ENCODE assay signal across 24 mouse cellular contexts in the genomic region with DNA sequence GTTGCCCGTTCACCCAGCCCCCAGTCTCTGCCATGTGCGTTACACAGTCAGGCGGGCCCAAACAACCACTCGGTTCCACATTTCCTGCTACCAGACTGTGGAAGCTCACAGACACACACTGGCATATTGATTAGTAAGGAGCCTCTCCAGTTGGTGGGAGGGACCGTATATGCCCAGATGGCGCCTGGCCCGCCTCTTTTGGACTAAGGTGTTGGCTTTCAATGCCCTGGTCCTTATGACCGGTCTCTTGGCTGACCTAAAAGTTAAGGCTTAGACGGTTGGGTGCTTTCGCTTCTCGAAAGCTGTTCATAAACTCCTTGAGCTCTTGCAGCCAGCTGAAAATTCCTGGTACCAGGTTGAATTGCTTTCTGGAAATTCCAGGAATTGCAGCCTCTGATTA. TPM values are rescaled to one million over a fixed set of nuclear protein-coding genes. Genes with fewer than 3 reads are reported as not detected.
DNase-seq lines count a peak whose midpoint lies in the region; ATAC-seq lines count a peak whose summit lies in the region.
"Had no signal": no experiment of that assay in that cellular context is flagged by ENCODE, and none has a peak within 500 bp of the region (broad histone marks: within the 10 kb centered on the region; RNA-seq: fewer than 3 reads in every experiment).

No protein-coding gene starts in this region.

- H3K4me1 ChIP-seq in kidney, embryonic 14.5 days (ENCODE audit: control insufficient read depth, insufficient read depth, low read length), result no peaks in the 10 kb centered on the region
- H3K4me1 ChIP-seq in midbrain, embryonic 14.5 days (ENCODE audit: control insufficient read depth, insufficient read depth, low read length), result no peaks in the 10 kb centered on the region
- H3K4me1 ChIP-seq in midbrain, embryonic 15.5 days, result no peaks in the 10 kb centered on the region
- H3K4me1 ChIP-seq: liver, embryonic 15.5 days had no signal

- no peak overlapping the region for H3K4me3 ChIP-seq in kidney, embryonic 14.5 days (ENCODE audit: low read length)
- no peak overlapping the region for H3K4me3 ChIP-seq in midbrain, embryonic 14.5 days (replicated peaks; ENCODE audit: low read depth, low read length)
- H3K4me3 ChIP-seq in midbrain, embryonic 15.5 days, result no peak overlapping the region
- H3K4me3 ChIP-seq: embryonic facial prominence, embryonic 10.5 days; forebrain, embryonic 12.5 days; heart, embryonic 13.5 days; limb, embryonic 12.5 days; liver, embryonic 15.5 days; megakaryocyte, embryonic 14.5 days; neural tube, embryonic 12.5 days had no signal

- 87% methylated on average over 11 of the region's 11 CpGs for WGBS in kidney, embryonic 14.5 days
- WGBS in midbrain, embryonic 14.5 days, result 92% methylated on average over 11 of the region's 11 CpGs
- 88% methylated on average over 11 of the region's 11 CpGs for WGBS in midbrain, embryonic 15.5 days

- H3K27me3 ChIP-seq in kidney, embryonic 14.5 days (ENCODE audit: control insufficient read depth, insufficient read depth, low read length), result no peaks in the 10 kb centered on the region
- H3K27me3 ChIP-seq in midbrain, embryonic 14.5 days (ENCODE audit: control insufficient read depth, insufficient read depth, low read length), result no peaks in the 10 kb centered on the region
- no peaks in the 10 kb centered on the region for H3K27me3 ChIP-seq in midbrain, embryonic 15.5 days (replicated peaks)
- H3K27me3 ChIP-seq: forebrain, embryonic 12.5 days; heart, embryonic 13.5 days; limb, embryonic 12.5 days; liver, embryonic 15.5 days; megakaryocyte, embryonic 14.5 days; neural tube, embryonic 12.5 days; Patski had no signal

- no peak overlapping the region for H3K4me2 ChIP-seq in kidney, embryonic 14.5 days (replicated peaks; ENCODE audit: low read depth, low read length)
- no peak overlapping the region for H3K4me2 ChIP-seq in midbrain, embryonic 14.5 days (ENCODE audit: low read length)
- H3K4me2 ChIP-seq in midbrain, embryonic 15.5 days, result no peak overlapping the region
- H3K4me2 ChIP-seq: forebrain, embryonic 12.5 days; heart, embryonic 13.5 days; limb, embryonic 12.5 days; liver, embryonic 15.5 days; neural tube, embryonic 12.5 days had no signal

- no peak overlapping the region for H3K9ac ChIP-seq in kidney, embryonic 14.5 days (ENCODE audit: low read depth, low read length)
- H3K9ac ChIP-seq in midbrain, embryonic 14.5 days (replicated peaks; ENCODE audit: low read length), result no peak overlapping the region
- H3K9ac ChIP-seq in midbrain, embryonic 15.5 days, result no peak overlapping the region
- H3K9ac ChIP-seq: forebrain, embryonic 12.5 days; heart, embryonic 13.5 days; limb, embryonic 12.5 days; liver, embryonic 15.5 days; neural tube, embryonic 12.5 days had no signal

- H3K36me3 ChIP-seq in kidney, embryonic 14.5 days (ENCODE audit: control insufficient read depth, insufficient read depth, low read length), result no peaks in the 10 kb centered on the region
- H3K36me3 ChIP-seq in midbrain, embryonic 14.5 days (ENCODE audit: control insufficient read depth, insufficient read depth, low read length), result no peaks in the 10 kb centered on the region
- no peaks in the 10 kb centered on the region for H3K36me3 ChIP-seq in midbrain, embryonic 15.5 days (replicated peaks)
- H3K36me3 ChIP-seq: embryonic facial prominence, embryonic 10.5 days; forebrain, embryonic 12.5 days; heart, embryonic 13.5 days; limb, embryonic 12.5 days; liver, embryonic 15.5 days; neural tube, embryonic 12.5 days had no signal

- H3K27ac ChIP-seq in kidney, embryonic 14.5 days (ENCODE audit: low read depth, low read length), result no peak overlapping the region
- no peak overlapping the region for H3K27ac ChIP-seq in midbrain, embryonic 14.5 days (replicated peaks; ENCODE audit: low read depth, low read length)
- no peak overlapping the region for H3K27ac ChIP-seq in midbrain, embryonic 15.5 days
- H3K27ac ChIP-seq: embryonic facial prominence, embryonic 10.5 days; forebrain, embryonic 12.5 days; heart, embryonic 13.5 days; limb, embryonic 12.5 days; liver, embryonic 15.5 days; neural tube, embryonic 12.5 days had no signal

- ATAC-seq in kidney, embryonic 14.5 days (ENCODE audit: low FRiP score, low TSS enrichment), result no peak
- 0 out of 2 replicates have a peak, but pooled peaks have one; percentile 14 for ATAC-seq in midbrain, embryonic 14.5 days (ENCODE audit: low FRiP score, low TSS enrichment)
- no peak for ATAC-seq in midbrain, embryonic 15.5 days (replicated peaks)
- ATAC-seq: inflammation-experienced regulatory T-cells, adult 6 months; Patski had no signal

- no peaks in the 10 kb centered on the region for H3K9me3 ChIP-seq in kidney, embryonic 14.5 days (ENCODE audit: control insufficient read depth, low read length)
- H3K9me3 ChIP-seq in midbrain, embryonic 14.5 days (ENCODE audit: control insufficient read depth, low read length), result no peaks in the 10 kb centered on the region
- no peaks in the 10 kb centered on the region for H3K9me3 ChIP-seq in midbrain, embryonic 15.5 days
- H3K9me3 ChIP-seq: embryonic facial prominence, embryonic 10.5 days; forebrain, embryonic 12.5 days; heart, embryonic 13.5 days; limb, embryonic 12.5 days; liver, embryonic 15.5 days; megakaryocyte, embryonic 14.5 days; neural tube, embryonic 12.5 days had no signal

- DNase-seq in kidney, adult 11 months, result peak; percentile 77
- no peak for DNase-seq in midbrain, embryonic 14.5 days
- peak; percentile 77 to 82 for DNase-seq in kidney, adult 8-10 months
- peak; percentile 68 to 77 for DNase-seq in kidney, postnatal 36 days
- DNase-seq in c-Kit-positive CD71-positive TER-119-positive erythroid progenitor cells, embryonic 14.5 days (ENCODE audit: low spot score), result no peak
- DNase-seq: adrenal gland, postnatal 25 days; cerebellum, adult 11-12 months; gastrocnemius, postnatal 10 days; heart, adult 18-20 months; lung, postnatal 10 days; right cerebral cortex, adult 18-20 months; thymus, postnatal 25 days had no signal

RNA-seq across cellular contexts. Expression of a gene that starts 4.2 kb away (rescaled TPM):
- polyA plus RNA-seq in kidney, embryonic 14.5 days (2014; fragmentation: Nextera tagmentation; extraction: Ambion mirVana), result 1.2 and 1.3 TPM in 2 replicates
- polyA plus RNA-seq in midbrain, embryonic 14.5 days (2014; fragmentation: Nextera tagmentation; extraction: Ambion mirVana), result 0.34 and 3.2 TPM in 2 replicates
- polyA plus RNA-seq in midbrain, embryonic 15.5 days (2015; fragmentation: Nextera tagmentation; extraction: Ambion mirVana), result 1.1 and 1.5 TPM in 2 replicates

RNA-seq across cellular contexts. Expression of a gene that starts 25.5 kb away (rescaled TPM):
- 1.1 and 2.5 TPM in 2 replicates for polyA plus RNA-seq in kidney, embryonic 14.5 days (2014; fragmentation: Nextera tagmentation; extraction: Ambion mirVana)
- 0.78 and 2.9 TPM in 2 replicates for polyA plus RNA-seq in midbrain, embryonic 14.5 days (2014; fragmentation: Nextera tagmentation; extraction: Ambion mirVana)
- 2.1 and 2.5 TPM in 2 replicates for polyA plus RNA-seq in midbrain, embryonic 15.5 days (2015; fragmentation: Nextera tagmentation; extraction: Ambion mirVana)

RNA-seq across cellular contexts. Expression of a gene that starts 39.0 kb away (rescaled TPM):
- polyA plus RNA-seq in kidney, embryonic 14.5 days (2014; fragmentation: Nextera tagmentation; extraction: Ambion mirVana), result not detected in 2 replicates
- not detected in 2 replicates for polyA plus RNA-seq in midbrain, embryonic 14.5 days (2014; fragmentation: Nextera tagmentation; extraction: Ambion mirVana)
- not detected in 2 replicates for polyA plus RNA-seq in midbrain, embryonic 15.5 days (2015; fragmentation: Nextera tagmentation; extraction: Ambion mirVana)
- polyA plus RNA-seq: embryonic facial prominence, embryonic 10.5 days; forebrain, embryonic 12.5 days; frontal cortex, adult 2 months; heart, embryonic 13.5 days; limb, embryonic 12.5 days; neural tube, embryonic 12.5 days had no signal

Comparison
In these comparisons a context has a peak if more than half of its experiments do, and no peak if none do; other contexts are left out.
1. DNase-seq: peak in kidney, adult 11 months (single experiment), kidney, adult 8-10 months (2 of 2) and kidney, postnatal 36 days (2 of 2); none in midbrain, embryonic 14.5 days (single experiment) and c-Kit-positive CD71-positive TER-119-positive erythroid progenitor cells, embryonic 14.5 days (single experiment).